Mouse (Mus musculus) adrenal gland, adult 8-10 months (tissue): Measurements from ENCODE around the gene Hlx. TPM values are rescaled to one million over a fixed set of nuclear protein-coding genes. Genes with fewer than 3 reads are reported as not detected.

Experiments
- DNase-seq: peaks from one replicate; pipeline ENCODE4 v3.0.0; 2022
- total RNA-seq, 4 experiments: library from RNA; stranded (reverse); gene quantifications; 2 replicates each; pipeline ENCODE4 v1.2.4; 2022

Hlx gene
- total RNA-seq, 4 experiments from 2014 or later, result 10.0 to 16.0 (median 12.7) TPM

- no peak for DNase-seq
These were observed 524 bp downstream of the Hlx start for GRCm38 (mm10) chr1:184731644-184732545.

- DNase-seq, result no peak
These were observed 1.3 kb downstream of the Hlx start for GRCm38 (mm10) chr1:184731091-184731640.

DNA sequence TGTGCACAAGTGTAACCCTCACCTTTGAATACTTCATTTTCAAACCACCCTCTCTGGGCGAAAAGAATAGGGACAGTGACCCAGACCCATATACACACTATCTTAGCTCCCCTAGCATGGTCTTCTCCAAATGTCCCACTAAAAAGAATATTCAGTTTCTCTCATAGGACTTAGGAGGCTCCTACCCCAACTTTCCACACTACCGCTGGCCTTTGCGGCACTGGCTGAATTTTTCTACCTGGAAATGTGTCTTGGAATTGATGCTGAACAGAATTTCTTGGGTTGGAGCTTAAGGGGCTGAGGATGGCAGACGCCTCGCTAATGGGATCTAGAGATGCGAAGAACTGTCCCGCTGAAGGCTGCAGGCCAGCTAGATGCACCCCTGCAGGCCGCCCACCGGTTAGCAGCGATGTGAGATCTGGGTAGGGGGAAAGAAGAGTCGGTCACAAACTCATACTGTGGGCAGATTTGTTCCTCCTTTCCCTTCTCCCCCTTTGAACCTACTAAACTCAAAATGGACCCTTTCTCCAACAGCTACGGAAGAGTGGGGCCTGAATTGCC lies 1.9 kb downstream of the Hlx start:
- DNase-seq, result no peak

DNA sequence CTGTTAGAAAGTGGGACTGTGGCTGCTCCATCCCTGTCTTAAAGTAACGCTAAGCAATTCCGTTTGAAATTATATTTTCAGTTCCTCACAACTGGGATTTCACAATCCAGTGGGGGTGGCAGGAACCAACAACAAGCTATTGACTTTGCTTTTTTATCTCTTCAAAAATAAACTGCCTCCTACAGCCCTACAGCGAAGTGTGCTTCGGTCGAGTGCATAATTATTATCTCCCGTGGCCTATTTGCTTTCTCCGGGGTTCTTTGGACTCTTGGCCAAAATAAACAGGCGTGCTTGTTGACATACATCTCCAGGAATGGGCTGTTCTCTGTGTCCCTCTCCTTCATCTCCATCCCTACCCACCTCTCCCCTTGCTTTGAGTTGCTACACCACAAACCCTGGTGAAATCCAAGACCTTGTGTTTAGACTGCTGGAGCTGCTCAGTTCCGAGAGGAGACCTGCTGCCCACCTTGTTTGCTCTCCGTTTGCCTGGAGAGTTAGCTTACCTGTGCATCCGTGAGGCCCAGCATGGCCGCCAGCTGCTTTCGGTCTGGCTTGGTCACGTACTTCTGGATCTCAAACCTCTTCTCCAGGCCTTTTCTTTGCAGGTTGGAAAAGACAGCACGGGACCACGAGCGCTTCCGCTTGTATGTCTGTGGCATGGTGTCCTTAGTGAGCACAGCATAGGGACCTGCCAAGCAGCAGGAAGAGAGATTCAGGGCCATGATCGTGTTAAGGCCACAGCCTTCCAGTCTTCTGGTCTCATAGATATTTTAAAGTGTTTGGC lies 2.9 kb downstream of the Hlx start:
- DNase-seq, result no peak

DNA sequence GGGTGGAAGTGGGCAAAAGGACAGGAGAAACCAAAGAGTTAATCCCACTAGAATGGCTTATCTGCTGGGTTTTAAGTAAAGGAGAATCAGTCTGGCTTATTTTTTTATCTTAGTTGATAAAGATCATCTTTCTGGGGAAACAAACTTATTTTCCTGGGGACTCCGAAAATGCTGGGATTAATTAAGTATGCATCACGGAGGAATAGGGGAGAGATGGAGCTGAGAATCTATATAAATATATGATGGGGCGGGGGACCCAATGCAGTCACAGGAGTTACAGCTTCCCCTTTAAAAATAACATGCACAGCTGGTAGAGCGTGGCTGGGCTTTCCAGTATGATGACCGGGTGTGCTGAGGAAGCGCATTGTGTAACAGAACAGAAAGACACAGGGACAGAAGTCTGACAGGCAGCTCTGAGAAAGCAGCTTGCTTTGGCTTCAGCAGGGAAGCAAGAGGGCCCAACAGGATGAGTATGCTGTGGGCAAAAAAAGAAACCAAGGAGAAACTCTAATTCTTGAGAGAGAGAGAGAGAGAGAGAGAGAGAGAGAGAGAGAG lies 3.8 kb downstream of the Hlx start:
- no peak for DNase-seq

DNA sequence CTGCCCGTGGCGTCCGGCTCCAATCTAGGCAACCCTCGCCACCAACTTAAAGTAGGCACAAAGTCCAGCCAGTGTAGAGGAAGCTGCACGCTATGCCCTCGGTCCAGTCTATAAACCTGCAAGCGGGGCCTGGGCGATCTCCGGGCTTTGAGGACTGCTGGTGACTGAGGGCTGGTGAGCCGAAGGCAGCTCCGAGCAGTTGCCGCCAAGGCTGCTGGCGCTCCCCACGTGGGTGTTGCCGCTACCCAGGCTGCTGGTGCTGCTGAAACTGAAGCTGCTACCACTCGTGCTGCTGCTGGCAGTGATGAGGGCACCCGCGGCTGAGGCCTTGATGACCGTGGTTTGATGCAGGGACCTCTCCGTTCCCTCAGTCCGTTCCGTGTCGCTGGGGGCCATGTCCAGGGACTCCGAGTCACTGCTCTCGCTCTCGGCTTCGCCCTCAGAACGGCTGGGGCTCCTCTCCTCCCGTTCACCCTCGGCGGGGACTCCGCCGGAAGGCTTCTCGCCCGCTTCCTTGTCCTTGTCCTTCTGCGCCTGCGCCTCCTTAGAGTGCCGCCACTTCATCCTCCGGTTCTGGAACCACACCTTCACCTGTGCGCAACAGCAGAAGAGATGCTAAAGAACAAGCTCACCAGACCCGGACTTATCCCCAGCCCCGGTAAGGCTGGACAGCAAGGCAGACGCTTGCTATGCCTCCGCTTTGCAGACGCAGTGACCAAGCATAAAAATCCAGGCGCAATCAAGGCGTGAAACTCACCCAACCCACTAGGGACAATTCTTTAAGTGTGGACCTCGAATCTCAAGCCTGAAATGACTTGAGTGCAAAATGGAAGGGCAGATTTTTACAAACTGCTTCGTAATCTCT lies 4.8 kb downstream of the Hlx start:
- DNase-seq, result no peak

DNA sequence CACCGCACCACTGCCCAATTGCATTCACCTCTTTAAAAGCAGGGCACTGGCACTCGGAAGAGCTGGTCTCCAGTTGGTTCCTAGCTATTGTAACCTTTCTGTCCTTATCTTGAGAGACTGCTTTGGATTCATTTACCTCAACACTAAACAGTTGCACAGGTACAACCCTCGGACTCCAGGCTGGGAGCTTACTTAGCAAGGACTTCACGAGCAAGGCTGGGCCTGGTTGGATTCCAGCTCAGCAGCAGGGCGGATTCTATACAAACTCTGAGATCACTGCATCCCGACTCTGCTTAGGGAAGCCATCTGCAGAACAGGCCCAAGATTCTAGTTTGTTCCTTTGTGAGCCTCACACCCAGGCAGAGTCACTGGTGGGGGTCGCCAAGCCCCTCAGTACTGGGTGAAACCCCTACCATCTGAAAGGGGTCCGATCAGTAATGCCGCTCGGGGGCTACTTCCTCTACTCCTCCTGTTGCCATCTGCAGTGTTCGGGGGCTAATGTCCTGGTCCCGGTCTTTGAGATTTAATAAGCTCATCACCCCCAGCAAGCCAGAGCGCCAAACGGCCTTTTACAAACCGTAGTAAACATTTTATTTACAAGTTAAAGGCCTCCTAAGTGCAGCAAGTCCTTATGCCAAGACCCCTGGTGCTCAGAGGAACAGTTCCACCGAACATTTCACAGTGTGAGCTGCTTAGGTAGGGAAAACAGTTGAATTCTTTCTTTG lies 5.7 kb downstream of the Hlx start:
- no peak for DNase-seq

DNA sequence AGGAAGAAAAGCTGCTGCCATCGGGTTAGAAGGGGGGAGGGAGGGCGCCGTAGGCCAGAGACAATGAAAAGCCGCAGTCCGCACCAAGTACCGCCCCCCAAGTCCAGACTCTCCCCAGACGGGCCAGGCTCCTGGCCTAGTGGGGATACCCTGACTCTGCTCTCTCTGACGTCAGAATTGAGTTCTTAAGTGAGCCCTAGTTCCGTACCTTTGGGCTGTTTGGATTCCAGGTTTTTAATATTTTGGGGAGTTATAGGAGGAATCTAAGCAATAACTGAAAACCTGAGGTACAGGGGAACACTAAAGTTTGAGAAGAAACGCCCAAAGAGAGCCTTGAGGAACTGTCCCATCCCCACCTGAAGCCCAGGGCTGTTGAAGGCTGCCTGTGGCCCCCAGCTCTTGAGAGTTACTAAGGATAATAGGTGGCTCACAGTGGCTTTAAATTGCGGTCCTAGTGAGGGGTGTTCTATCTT lies 7.1 kb downstream of the Hlx start:
- no peak for DNase-seq

DNA sequence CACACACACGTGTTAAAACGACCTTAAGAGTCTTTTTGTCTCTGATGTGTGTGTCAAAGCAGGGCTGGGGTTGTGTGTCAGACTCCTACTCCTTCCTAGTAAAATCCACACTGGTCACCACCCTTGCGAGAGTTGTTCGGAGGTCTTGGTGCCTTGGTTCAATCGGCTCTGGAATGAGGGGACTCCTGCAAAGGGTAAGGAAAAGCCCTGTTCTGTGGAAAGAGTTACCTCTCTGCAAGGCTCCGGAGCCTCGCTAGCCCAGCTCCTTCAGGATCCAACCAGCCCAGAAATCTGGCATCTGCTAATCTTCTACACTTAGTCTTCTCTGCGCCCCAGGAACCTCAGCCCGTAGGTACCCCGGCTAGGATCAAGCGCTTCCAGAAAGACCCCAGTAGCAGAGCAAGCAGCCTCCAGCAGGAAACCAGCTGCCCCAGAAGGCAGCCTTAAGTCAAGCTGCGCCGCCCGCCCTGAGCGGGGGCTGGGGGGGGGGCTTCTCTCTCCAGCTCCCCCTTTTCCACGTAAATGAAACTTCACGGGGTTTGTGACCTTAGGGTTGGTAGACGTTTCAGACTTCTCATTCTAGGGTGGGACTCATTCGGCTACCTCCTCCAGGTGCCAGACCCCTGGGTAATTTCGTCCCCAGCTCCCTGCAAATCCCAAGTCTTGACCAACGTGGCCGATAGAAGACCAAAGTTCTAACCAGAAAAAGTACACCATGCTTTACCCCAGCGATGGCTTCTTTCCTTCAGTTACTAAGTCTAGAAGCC lies 7.7 kb downstream of the Hlx start:
- DNase-seq, result no peak

- no peak for DNase-seq
These were observed 8.5 kb downstream of the Hlx start for GRCm38 (mm10) chr1:184723899-184724298.

DNA sequence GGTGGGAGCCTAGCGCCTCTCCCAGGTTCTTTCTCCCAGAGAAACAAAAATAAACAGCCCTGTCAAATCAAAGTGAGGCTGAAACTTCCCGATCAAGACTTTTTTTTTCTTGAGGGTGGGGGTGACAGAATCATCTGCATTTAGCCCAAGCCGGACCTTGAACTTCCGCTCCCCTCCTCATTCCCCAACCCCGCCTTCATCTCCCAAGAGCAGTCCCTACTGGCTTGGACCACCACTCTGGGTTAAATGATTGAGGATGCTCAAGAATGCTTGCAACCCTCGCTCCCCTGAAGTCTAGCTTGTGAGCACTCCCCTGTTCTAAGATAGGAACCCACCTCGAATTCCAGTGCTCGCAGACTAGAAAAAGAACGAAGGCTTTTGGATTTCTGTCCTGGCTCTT lies 11.3 kb downstream of the Hlx start:
- no peak for DNase-seq

GRCm38 (mm10) chr1:184720162-184721025 lies 12.0 kb downstream of the Hlx start:
- DNase-seq, result no peak

DNA sequence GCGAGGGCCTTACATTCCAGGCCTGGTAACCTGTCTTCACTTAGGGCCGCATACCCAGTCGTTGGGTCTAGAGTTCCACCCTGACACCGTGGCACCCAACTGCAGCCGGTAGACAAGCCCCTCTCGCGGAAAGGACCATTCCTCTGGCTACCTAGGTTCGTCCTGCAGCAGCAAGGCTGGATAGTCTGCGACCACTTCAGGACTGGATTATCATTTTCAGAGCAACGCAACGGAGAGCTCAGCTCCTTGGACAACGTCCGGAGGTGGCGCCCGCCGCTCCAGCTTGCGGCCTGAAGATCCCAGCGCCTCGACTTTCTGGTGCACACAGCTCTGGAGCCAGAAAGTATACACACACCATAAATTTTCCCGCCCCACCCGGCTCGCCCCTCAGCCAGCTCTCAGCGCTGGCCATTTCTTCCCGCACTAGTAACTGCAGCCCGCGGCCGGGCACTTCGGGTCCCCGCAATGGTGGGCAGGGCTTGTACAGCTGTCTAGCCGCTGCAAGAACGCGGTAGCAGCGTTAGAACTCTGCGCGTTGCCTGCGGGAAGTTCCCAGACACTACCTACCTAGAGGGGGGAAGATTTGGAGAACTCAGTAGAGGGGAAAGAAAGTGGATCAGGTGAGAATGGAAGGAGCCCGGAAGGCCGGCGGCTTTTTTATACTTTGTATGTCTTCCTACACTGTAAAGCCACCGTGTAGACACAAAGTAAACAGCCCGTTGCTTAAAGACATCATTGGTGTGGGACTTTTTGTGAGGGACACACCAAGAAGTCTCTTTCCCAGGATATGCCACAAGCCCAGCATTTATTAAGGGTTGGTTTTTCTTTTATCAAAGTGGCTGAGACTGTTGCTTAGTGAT lies 13.9 kb downstream of the Hlx start:
- DNase-seq, result no peak

GRCm38 (mm10) chr1:184717691-184718200 lies 14.7 kb downstream of the Hlx start:
- no peak for DNase-seq

DNA sequence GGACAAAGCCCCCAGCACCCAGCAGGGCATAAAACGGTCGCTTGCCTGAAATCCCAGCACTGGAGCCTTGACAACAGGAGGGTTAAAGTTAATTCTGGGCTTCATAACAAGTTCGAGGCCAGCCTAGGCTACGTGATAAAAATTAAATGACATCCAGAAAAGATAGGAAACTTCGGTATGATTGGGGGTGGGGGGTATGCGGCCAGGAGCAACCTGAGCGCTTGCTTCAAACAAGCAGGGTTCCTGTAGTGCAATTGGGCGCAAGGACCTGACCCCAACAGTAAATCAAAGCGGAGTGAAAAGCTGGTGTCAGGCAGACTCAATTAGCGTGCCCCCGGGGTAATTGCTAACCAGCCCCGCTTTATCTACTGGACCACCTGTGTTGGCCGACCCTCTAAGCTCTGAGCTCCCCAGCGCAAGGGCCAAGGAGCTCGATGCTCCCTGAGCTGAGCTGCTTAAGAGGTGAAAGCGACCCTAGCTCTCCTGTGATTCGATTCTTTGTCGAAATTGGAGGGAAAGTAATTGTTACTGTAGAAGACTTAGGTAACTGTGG lies 15.3 kb downstream of the Hlx start:
- no peak for DNase-seq

- no peak for DNase-seq
These were observed 16.3 kb downstream of the Hlx start for GRCm38 (mm10) chr1:184716117-184716516.

- DNase-seq, result no peak
These were observed 16.7 kb downstream of the Hlx start for GRCm38 (mm10) chr1:184715693-184716092.
